Mouse (Mus musculus) intestine, embryonic 14.5 days (tissue): Measurements from ENCODE around the gene Pex10. TPM values are rescaled to one million over a fixed set of nuclear protein-coding genes. Genes with fewer than 3 reads are reported as not detected.

Source experiments
- polyA plus RNA-seq: library from polyadenylated mRNA; unstranded; fragments of >200 nt; fragmentation: Nextera tagmentation; extraction: Ambion mirVana; gene quantifications from 2 replicates; pipeline ENCODE4 v1.2.1, GENCODE M21; 2014

The Pex10 gene
- polyA plus RNA-seq, 1 experiment from 2014 or later, result 6.5 TPM

Other genes starting within 250 kb of the Pex10 start
- 0.12 and 0.30 TPM in 2 replicates for gene Ttc34, start 229.6 kb upstream of the Pex10 start, polyA plus RNA-seq
- gene Mmel1, start 197.4 kb upstream of the Pex10 start, polyA plus RNA-seq, result not detected in 2 replicates
- gene Fam213b, start 167.9 kb upstream of the Pex10 start, polyA plus RNA-seq, result 37.1 and 39.8 TPM in 2 replicates
- gene Tnfrsf14, start 138.5 kb upstream of the Pex10 start, polyA plus RNA-seq, result 1.5 and 1.6 TPM in 2 replicates
- 1.8 and 2.3 TPM in 2 replicates for gene Hes5, start 106.1 kb upstream of the Pex10 start, polyA plus RNA-seq
- gene Pank4, start 102.9 kb upstream of the Pex10 start, polyA plus RNA-seq, result 45.4 and 46.7 TPM in 2 replicates
- 12.8 and 13.3 TPM in 2 replicates for gene Plch2, start 10.2 kb upstream of the Pex10 start, polyA plus RNA-seq
- 188 and 191 TPM in 2 replicates for gene Rer1, start 19.4 kb downstream of the Pex10 start, polyA plus RNA-seq
- gene Morn1, start 19.6 kb downstream of the Pex10 start, polyA plus RNA-seq, result 3.8 and 5.5 TPM in 2 replicates
- gene Ski, start 155.6 kb downstream of the Pex10 start, polyA plus RNA-seq, result 24.4 and 25.3 TPM in 2 replicates
- gene Faap20, start 182.8 kb downstream of the Pex10 start, polyA plus RNA-seq, result 74.6 and 81.2 TPM in 2 replicates